Mouse (Mus musculus) ovary, postnatal 10 days (tissue): ENCODE measurements at regions not wholly inside any gene's neighbourhood (a gene's known extent, or its start where the extent isn't known, plus 50 kb on each side); places are given as distances from the start of the nearest gene placed in this dataset.

Experiments used
- DNase-seq: peaks from one replicate; pipeline ENCODE4 v3.0.0; 2022; ENCODE audit warnings: low spot score

DNA sequence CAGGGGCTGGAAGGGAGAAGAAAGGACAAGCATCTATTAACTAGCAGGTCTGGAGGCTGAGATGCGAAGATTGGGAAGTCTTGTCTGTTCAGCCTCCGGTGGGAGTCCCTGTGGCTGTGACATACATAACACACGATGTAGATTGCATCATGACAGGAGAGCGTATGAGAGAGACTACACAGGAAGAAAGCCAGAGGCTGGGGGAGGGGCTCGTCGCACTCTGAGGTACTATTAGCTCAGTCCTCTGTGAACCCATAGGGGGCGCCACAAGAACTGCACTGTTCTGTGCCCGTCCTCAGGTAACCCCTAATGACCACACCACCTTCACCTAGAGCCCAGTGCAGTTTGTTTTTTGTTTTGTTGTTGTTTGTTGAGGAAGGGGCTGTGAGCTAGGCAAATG, 102.7 kb upstream of the Arid2 start:
- DNase-seq, result no peak

DNA sequence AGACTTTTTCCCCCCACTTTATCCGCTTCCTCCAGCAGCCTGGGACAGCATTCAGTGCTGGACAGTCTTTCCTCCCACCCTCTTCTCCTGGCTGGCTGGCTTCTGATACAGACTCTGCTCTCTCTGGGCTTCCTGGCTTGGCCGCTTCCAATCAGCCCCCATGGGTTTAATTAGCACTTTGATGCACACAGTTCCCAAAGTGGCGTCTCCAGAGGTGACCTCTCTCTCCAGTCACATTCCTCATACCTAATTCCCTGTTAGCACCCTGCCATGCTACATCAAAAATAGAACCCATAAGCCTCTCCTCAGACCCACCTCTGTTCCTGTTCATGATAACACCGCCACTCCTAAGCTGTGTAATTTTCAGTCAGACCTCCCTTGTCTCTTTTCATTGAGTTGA, 101.9 kb upstream of the Arid2 start:
- DNase-seq, result no peak

DNA sequence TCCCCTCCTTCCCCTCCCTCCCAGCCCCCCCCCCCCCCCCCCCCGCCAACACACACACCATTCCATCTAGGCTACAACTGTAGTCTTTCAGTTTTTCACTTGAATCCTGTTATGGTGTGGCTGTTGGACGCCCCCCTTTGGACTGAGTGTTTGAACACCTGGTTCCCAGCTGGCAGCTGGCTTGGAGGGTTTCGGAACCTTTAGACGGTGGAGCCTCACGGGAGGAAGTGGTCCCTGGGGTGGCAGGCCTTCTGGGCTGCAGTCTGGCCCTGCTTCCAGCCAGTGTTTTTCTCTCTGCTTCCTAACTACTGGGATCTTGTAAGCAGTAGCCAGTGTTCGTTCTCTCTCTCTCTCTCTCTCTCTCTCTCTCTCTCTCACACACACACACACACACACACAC, 101.4 kb upstream of the Arid2 start:
- DNase-seq, result no peak

DNA sequence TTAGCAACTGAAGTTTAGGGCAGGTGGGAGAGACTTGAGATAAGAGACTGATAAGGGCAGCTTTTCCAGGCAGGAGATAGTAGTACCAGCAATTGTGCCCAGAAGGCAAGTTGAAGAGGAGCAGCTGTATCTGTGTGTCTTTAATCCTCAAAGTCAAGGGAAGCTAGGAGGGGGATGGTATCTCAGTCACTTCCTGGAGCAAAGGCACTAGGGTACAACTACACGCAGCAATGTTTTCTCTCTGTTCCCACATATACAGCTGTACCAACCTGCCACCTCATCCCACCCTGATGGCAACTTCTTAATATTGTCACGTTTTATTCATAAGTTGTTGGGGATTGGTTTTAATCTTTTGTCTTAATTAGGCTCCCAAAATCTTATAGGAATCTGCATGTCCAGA, 97.8 kb upstream of the Arid2 start:
- no peak for DNase-seq

DNA sequence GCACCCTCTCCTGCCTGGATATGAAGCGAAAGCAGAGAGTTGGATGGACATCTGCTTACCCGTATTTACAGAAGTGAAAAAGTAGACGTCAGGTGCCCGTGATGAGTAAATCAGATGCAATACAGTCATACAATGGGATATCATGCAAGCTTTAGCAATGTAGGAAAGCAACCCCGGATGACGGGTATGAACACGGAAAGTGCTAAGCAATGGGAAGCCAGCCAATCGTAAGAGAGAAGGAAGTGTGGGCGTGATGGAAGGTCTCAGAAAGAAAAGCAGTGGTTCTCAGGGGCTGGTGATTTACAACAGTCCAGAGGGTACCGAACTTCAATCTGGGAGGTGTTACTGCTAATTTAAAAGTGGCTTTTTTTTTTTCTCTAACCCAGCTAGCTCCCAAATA, 89.9 kb upstream of the Arid2 start:
- no peak for DNase-seq

DNA sequence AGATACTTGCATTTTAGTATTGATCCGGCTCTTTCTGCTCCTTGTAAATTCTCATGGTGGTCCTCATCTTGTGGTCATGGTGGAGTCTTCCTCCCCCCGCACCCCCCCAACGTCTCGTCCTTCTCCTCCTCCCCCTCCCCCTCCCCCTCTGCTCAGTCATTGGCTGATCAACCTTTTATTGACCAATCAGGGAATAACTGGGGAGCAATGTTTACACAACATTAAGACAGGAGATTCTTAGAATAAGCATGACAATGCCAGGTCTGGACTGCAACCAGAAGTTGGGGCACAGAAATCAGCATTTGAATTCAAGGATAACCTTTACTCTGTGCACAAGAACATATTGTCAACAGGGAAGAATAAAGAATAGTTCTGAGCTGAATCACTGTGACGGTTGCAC, 89.4 kb upstream of the Arid2 start:
- DNase-seq, result no peak

DNA sequence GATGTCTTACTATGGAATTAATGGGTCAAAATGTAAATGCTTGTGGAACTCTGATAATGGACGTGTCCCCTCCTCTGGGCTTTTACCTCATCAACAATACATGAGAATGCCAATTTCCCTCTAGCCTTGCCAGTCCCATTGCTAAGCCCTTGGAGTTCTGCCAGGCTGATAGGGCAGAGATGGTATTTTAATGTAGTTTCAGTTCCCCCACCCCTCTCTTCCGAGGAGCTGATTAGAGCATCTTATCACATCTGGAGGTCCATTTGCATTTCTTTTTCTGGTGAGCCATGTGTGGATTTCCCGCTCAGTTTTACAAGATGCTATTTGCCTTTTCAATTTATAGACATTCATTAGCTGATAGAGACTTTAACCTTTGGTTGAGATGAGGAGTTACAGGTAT, 86.0 kb upstream of the Arid2 start:
- no peak for DNase-seq

DNA sequence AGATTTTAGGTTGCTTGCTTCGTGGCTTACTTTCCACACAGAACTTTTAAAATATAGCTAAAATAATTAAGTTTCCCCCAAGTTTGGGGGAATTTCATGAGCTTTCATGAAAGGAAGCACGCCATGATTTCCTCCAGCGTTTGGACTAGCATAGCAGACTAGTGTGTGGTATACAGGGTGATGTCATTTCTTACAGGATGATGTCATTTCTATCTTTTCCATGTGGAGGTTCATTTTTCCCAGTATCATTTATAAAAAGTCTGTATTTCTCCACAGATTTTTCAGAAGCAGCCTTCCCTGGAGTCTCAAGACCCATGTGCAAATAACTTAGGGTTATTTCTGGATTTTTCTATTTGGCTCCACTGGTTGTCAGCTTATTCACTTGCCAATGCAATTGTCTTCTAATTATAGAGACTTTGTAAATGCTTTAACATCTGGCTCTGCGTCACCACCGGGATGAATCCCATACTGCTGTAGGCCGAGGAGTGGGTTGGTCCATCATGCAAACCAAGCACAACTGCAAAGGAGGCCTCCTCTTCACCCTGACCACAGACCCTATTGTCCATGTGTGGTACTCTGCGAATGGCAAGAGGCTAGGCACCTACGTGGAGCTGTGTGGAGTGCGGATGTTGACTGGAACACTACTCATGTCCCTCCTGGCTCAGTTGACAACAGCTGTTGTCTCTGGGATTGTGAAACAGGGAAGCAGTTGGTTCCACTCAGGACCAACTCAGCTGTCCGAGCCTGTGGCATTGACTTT, 85.4 kb upstream of the Arid2 start:
- no peak for DNase-seq

DNA sequence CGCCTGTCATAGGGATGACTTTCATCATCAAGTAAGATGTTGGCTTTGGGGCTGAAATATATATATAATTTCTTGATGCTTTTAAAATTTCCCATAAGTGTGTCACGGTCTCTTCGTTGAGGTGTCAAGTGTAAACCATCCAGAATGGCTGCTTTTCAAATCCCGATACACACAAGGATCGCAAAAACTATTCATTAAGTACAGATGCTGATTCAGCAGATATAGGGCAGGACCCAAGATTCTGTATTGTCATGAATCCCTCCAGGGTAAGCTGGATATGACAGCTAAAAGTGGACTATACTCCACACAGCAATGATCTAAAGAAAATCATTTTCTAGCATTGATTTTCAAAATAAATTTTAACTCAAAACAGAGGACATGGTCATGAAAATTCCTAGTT, 83.1 kb upstream of the Arid2 start:
- no peak for DNase-seq

DNA sequence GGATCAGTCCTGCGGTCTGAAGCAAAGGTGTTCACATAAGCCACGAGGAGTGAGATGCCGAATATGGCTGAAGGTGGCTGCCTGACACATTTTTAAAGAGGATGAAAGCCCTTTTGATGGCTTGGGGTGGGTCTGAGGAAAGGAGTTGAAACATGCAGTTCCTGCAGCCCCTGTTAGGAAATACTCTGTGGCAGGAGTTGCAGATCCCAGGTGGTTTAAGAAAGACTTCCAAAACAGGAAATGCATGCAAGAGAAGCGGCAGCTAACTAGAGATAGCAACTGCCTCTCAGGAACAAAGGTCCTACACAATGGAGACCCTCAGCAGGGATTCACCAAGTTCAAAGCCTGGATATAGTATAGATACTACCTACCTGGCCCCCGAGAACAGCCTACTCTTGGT, 82.7 kb upstream of the Arid2 start:
- DNase-seq, result no peak

DNA sequence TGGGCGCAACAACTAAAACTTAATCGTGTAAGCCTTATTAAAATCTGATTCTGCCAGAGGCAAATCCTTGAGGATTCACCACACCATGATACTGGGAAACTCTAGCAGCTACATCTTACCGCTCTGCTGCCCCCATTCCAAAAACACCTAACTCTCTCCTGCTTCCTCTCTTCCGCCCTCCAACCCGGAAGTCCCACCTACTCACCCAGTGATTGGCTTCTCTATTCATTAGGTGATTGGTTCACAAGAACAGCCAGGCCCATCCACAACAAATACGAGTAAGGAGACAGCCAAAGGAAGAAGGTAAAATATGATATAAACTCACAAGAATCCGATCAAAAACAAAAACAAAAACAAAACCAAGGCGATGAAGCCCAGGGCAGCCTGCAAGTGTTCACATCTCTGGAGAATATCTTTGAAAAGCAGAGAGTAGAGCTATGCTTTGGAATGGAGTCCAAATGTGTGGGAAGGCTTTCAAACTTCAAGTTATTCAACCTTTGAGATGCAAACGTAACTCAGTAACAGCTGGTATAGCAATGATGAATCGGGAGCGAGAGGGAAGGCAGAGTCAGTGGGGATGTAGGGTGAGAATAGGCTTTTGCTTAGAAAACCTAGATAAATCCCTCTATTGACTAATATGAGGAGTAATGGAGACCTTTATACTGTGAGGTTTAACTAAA, 76.5 kb upstream of the Arid2 start:
- DNase-seq, result no peak

DNA sequence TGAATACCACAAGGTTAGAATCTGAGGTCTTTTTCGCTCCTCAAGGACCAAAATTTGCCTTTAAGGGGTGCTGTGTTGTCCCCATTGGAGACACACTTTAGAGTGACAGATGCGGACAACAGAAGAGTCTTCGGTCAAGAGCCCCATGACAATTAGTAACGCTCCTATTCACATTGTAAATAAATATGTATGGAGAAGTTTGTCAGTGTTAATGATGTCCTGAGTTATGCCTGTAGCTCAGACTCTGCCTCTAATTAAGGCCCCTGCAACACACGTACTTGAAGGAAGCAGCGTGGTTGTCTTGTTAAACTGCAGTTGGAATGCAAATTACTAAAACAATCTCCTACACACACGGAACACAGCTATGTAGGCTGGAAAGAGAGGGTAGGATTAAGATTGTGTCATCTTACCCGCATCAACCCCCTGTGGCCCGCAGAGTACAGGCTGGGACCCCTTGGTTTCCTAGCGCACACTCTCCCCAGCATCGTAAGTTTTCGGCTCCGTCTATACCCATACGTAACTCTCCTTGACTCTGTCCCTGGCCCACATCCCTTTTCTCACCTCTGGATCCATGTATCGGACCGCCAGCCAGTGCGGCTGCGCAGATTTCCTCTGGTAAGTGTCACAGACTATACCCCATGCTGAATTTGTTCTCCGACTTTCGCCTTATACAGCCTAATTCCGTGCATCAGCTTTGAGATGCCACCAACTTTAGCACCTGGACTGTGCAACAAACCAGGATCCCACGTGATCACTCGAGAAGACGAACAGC, 73.6 kb upstream of the Arid2 start:
- DNase-seq, result no peak

DNA sequence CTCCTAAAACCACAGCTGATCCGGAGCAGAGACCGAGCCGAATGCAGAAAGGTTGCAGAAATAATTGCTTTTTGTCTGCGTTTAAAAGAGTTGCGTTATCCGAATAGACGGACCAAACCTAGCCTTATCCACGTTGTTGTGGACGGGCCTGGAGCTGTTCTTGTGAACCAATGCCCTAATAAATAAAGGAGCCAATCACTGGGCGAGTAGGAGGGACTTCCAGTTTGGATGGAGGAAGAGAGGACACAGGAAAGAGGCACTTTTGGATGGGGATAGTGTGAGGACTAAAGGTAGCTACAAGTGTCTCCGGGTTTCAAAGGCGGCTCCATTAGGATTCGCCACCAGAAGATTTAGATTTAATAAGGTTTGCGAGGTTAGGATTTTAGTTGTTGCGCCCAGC, 69.4 kb upstream of the Arid2 start:
- DNase-seq, result no peak

DNA sequence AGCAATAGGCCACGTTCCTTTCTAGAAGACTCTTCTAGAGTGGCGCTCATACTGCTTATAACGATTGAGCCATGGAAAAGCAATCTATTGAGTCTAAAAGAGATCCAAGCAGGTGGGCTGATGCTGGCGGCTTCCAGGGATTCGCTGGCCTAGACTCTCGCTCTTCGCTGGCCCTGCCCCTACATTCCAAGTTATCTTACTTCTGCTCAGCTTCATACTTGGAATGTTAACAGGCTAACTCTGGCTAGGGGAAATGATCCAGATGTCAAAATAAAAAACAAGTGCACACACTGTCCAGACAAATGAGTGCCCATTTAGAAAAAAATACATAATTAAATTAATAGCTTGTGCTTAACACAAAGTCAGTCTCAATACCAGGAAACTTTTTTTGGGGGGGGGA, 67.6 kb upstream of the Arid2 start:
- no peak for DNase-seq

DNA sequence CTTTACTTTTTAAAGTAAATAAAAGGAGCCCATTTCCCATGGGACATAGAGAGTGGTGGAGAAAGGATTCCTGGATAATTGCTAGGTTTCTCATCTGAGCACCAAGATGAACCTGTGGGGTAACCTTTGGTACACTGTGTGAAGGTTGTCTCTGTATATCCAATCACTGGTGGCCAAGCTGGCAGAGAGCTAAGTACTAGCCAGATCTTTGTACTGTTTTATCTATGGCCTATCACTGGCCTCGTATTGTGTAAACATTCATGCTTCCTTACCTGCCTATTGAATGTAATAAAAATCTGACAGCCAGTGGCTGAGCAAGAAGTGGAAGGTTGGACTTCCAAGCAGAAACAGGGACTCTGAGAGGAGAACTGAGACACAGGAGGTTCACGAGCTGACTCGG, 55.3 kb upstream of the Arid2 start:
- no peak for DNase-seq

DNA sequence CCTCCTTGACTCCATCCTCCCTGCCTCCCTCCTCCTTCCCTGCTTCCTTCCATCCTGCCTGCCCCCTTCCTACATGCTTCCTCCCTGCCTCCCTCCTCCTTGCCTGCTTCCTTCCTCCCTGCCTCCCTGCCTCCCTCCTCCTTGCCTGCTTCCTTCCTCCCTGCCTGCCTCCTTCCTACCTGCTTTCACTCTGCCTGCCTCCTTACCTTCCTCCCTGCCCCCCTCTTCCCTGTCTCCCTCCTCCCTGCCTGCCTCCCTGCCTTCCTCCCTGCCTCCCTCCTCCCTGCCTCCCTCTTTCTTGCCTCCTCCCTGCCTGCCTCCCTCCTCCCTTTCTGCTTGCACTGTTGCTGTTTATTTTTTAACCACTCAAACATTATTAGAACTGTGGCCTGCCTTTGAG, 54.2 kb upstream of the Arid2 start:
- DNase-seq, result no peak

DNA sequence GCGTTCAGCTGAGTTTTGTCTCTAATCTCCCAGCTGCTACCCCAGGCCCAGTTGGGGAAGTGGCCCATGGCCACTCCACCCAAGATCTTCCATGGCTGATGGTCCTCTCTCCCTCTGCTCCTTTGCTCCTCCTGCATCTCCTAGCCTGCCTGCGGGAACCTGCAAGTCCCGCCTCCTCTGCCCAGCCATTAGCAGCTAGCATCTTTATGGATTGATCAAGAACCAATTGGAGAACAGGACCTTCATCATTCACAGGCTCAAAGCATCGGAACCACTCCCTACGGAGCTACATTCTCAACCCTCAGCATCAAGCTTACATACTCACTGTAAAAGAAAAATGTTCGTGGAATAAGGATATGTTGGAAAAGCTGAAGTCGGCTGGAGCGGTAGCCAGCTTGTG, 52.5 kb upstream of the Arid2 start:
- DNase-seq, result no peak
